Mouse (Mus musculus) CD8-positive naive resting alpha-beta T cell, adult 57 days (primary cell): ENCODE results near the gene Tjp1. TPM values are rescaled to one million over a fixed set of nuclear protein-coding genes. Genes with fewer than 3 reads are reported as not detected.

Experiments used
- total RNA-seq: library from RNA; stranded (reverse); gene quantifications from one replicate; pipeline ENCODE4 v1.2.4, GENCODE M21; 2023

Gene Tjp1
- total RNA-seq, result 0.12 TPM

GRCm38 (mm10) chr7:65527071-65528007, at the start of gene Tjp1:
Tjp1 (minus strand) TSS chr7:65527781.

Other genes starting within 250 kb of the Tjp1 start
- gene Tarsl2, start 117.1 kb upstream of the Tjp1 start, total RNA-seq, result 12.4 TPM
- 16.7 TPM for gene Tm2d3, start 163.4 kb upstream of the Tjp1 start, total RNA-seq